Mouse (Mus musculus) thymus, adult 18-20 months (tissue): Measurements from ENCODE around the gene Usp5.

Source experiments
- DNase-seq, 2 experiments: peaks; one replicate each; pipeline ENCODE4 v3.0.0; 2022; ENCODE audit warnings: mixed read lengths in 2 of 2

The Usp5 gene

GRCm38 (mm10) chr6:124828868-124829798 is at the start of gene Usp5, which contains the start of gene Cdca3:
Gene Usp5, minus strand, starts transcription at chr6:124829484.
Gene Cdca3, plus strand, starts transcription at chr6:124829547.
- peak; percentile 99 to 100 for DNase-seq

GRCm38 (mm10) chr6:124874348-124874747 is 45.1 kb upstream of the Usp5 start:
- peak in 1 of 2 experiments; percentile 8 for DNase-seq

GRCm38 (mm10) chr6:124866560-124866959 is 37.3 kb upstream of the Usp5 start:
- DNase-seq = no peak

GRCm38 (mm10) chr6:124865766-124866362 is 36.6 kb upstream of the Usp5 start:
- DNase-seq = no peak

GRCm38 (mm10) chr6:124863658-124864298 is 34.5 kb upstream of the Usp5 start, which contains the start of gene Gpr162:
Gene Gpr162, minus strand, starts transcription at chr6:124863983.
- DNase-seq = peak; percentile 49 to 73

GRCm38 (mm10) chr6:124863125-124863657 is 33.9 kb upstream of the Usp5 start:
- peak; percentile 73 to 82 for DNase-seq

- DNase-seq = no peak
These were observed 33.3 kb upstream of the Usp5 start for GRCm38 (mm10) chr6:124862406-124863124.

- no peak for DNase-seq
These were observed 32.5 kb upstream of the Usp5 start for GRCm38 (mm10) chr6:124861802-124862201.

GRCm38 (mm10) chr6:124861266-124861665 is 32.0 kb upstream of the Usp5 start:
- DNase-seq = no peak

GRCm38 (mm10) chr6:124860511-124860910 is 31.2 kb upstream of the Usp5 start:
- DNase-seq = no peak

GRCm38 (mm10) chr6:124859725-124860124 is 30.4 kb upstream of the Usp5 start:
- DNase-seq = peak; percentile 70 to 78

- no peak for DNase-seq
These were observed 29.5 kb upstream of the Usp5 start for GRCm38 (mm10) chr6:124858561-124859318.

GRCm38 (mm10) chr6:124857840-124858530 is 28.7 kb upstream of the Usp5 start:
- no peak for DNase-seq

GRCm38 (mm10) chr6:124856916-124857839 is 27.9 kb upstream of the Usp5 start, which contains the start of gene P3h3:
Gene P3h3, minus strand, starts transcription at chr6:124857752.
- peak; percentile 69 to 76 for DNase-seq

GRCm38 (mm10) chr6:124856321-124856720 is 27.0 kb upstream of the Usp5 start:
- no peak for DNase-seq

GRCm38 (mm10) chr6:124854647-124855046 is 25.4 kb upstream of the Usp5 start:
- no peak for DNase-seq

GRCm38 (mm10) chr6:124850535-124850934 is 21.3 kb upstream of the Usp5 start:
- DNase-seq = no peak

- peak; percentile 74 to 82 for DNase-seq
These were observed 18.0 kb upstream of the Usp5 start for GRCm38 (mm10) chr6:124847305-124847704.
